ENCODE assay signal across 14 mouse cellular contexts in the genomic region with DNA sequence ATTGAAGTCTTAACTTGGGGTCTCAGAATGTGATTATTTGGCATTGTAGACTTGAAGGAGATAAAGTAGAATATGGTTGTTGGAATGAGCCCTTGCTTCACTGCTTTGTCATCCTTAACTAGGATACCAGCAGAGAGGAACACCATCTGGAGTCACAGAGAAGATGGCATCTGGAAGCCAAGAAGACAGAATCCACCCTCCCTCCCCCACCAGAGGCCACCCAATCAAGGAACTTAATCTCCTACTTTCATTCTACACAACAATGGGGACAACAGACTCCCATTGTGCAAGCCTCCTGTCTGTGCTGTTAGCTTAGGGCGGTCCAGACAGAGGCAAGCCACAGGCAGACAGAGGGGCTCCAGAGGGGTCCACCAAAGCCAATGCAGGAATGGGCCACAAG.
"Had no signal": no experiment of that assay in that cellular context is flagged by ENCODE, and none has a peak within 500 bp of the region (broad histone marks: within the 10 kb centered on the region; RNA-seq: fewer than 3 reads in every experiment).

No protein-coding gene starts in this region.

- DNase-seq: kidney, adult 18-20 months; kidney, postnatal 10 days; lung, adult 2 months; lung, postnatal 36 days; right cerebral cortex, postnatal 14 days; thymus, postnatal 36 days had no signal

- H3K36me3 ChIP-seq: limb, embryonic 10.5 days; liver, embryonic 15.5 days; midbrain, embryonic 15.5 days; neural tube, embryonic 12.5 days; stomach, embryonic 15.5 days had no signal

- H3K27ac ChIP-seq: limb, embryonic 10.5 days; liver, embryonic 15.5 days; midbrain, embryonic 15.5 days; neural tube, embryonic 12.5 days; stomach, embryonic 15.5 days had no signal

- H3K9ac ChIP-seq: liver, embryonic 15.5 days; midbrain, embryonic 15.5 days; neural tube, embryonic 12.5 days; stomach, embryonic 15.5 days had no signal

- H3K4me3 ChIP-seq: left cerebral cortex, adult 2 months; limb, embryonic 10.5 days; liver, embryonic 15.5 days; midbrain, embryonic 15.5 days; neural tube, embryonic 12.5 days; stomach, embryonic 15.5 days had no signal

- ATAC-seq: lung, postnatal 0 days; midbrain, embryonic 15.5 days had no signal

- H3K9me3 ChIP-seq: limb, embryonic 10.5 days; liver, embryonic 15.5 days; midbrain, embryonic 15.5 days; neural tube, embryonic 12.5 days; stomach, embryonic 15.5 days had no signal

- H3K4me2 ChIP-seq: liver, embryonic 11.5 days; liver, embryonic 15.5 days; midbrain, embryonic 15.5 days; neural tube, embryonic 12.5 days; stomach, embryonic 15.5 days had no signal

- H3K27me3 ChIP-seq: liver, embryonic 15.5 days; midbrain, embryonic 15.5 days; neural tube, embryonic 12.5 days; stomach, embryonic 15.5 days had no signal

- H3K4me1 ChIP-seq: limb, embryonic 10.5 days; liver, embryonic 15.5 days; midbrain, embryonic 15.5 days; neural tube, embryonic 12.5 days; stomach, embryonic 15.5 days had no signal
